In the genomic region with DNA sequence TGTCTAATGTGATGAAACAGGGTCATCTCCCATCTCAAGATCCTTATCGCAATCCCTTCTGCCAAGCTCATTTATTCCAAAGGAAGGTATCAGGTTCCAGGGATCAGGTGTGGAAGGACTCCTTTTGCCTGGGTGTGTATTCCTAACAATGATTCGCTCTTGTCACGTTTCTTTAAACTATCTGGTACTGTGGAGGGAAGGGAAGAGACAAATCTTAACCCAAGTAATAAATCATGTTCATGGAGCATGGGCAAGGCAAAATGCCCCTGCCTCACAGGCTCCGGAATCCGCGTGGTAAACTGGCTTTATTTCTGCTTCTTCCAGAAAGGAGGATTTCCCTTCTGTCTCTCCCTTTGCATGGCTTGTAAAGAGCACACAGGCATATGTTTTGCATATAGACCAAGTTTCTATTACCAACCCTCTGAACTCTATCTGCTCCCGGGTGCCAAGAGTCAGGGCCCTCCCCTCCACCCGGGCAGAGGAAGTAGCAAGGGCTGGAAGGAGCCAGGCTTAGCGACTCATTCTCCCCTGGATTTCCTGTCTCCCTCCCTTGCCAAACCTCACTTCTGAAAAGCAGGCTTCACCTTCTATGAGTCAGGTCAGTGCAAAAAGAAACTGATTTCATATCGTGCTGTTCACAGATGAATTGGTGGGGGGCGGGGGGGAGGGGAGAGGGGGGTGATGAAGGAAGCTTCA, we compare ENCODE assay signal across 9 mouse cellular contexts. TPM values are rescaled to one million over a fixed set of nuclear protein-coding genes. Genes with fewer than 3 reads are reported as not detected.
DNase-seq lines count a peak whose midpoint lies in the region; ATAC-seq and TF ChIP-seq lines count a peak whose summit lies in the region.
"Had no signal": no experiment of that assay in that cellular context is flagged by ENCODE, and none has a peak within 500 bp of the region (broad histone marks: within the 10 kb centered on the region; RNA-seq: fewer than 3 reads in every experiment).

No protein-coding gene starts in this region.

- peak; percentile 73 for ATAC-seq in lung, embryonic 16.5 days (ENCODE audit: low read depth)
- ATAC-seq in forebrain, postnatal 0 days = peak; percentile 54
- ATAC-seq in kidney, embryonic 14.5 days (ENCODE audit: low FRiP score, low TSS enrichment) = peak; percentile 88
- ATAC-seq in neural tube, embryonic 13.5 days (ENCODE audit: low read depth) = no peak

- 36% methylated on average over 11 of the region's 11 CpGs for WGBS in lung, embryonic 16.5 days
- WGBS in forebrain, postnatal 0 days = 62% methylated on average over 11 of the region's 11 CpGs
- 30% methylated on average over 11 of the region's 11 CpGs for WGBS in kidney, embryonic 14.5 days
- WGBS in neural tube, embryonic 13.5 days = 74% methylated on average over 11 of the region's 11 CpGs

- no peaks in the 10 kb centered on the region for H3K9me3 ChIP-seq in lung, embryonic 16.5 days (ENCODE audit: control insufficient read depth, low read length)
- no peaks in the 10 kb centered on the region for H3K9me3 ChIP-seq in forebrain, postnatal 0 days (ENCODE audit: low read length)
- H3K9me3 ChIP-seq in kidney, embryonic 14.5 days (ENCODE audit: control insufficient read depth, low read length) = no peaks in the 10 kb centered on the region
- no peaks in the 10 kb centered on the region for H3K9me3 ChIP-seq in neural tube, embryonic 13.5 days
- H3K9me3 ChIP-seq: liver, embryonic 15.5 days had no signal

- no peaks in the 10 kb centered on the region for H3K27me3 ChIP-seq in lung, embryonic 16.5 days (ENCODE audit: control insufficient read depth, insufficient read depth, low read depth, low read length)
- H3K27me3 ChIP-seq in forebrain, postnatal 0 days (ENCODE audit: insufficient read depth, low read length) = no peaks in the 10 kb centered on the region
- H3K27me3 ChIP-seq in kidney, embryonic 14.5 days (ENCODE audit: control insufficient read depth, insufficient read depth, low read length) = no peaks in the 10 kb centered on the region
- no peaks in the 10 kb centered on the region for H3K27me3 ChIP-seq in neural tube, embryonic 13.5 days
- H3K27me3 ChIP-seq: liver, embryonic 15.5 days had no signal

- H3K4me1 ChIP-seq in lung, embryonic 16.5 days (replicated peaks; ENCODE audit: control insufficient read depth, insufficient read depth, low read length) = peaks cover 10% of the 10 kb centered on the region
- no peaks in the 10 kb centered on the region for H3K4me1 ChIP-seq in forebrain, postnatal 0 days (ENCODE audit: insufficient read depth)
- H3K4me1 ChIP-seq in kidney, embryonic 14.5 days (ENCODE audit: control insufficient read depth, insufficient read depth, low read length) = no peaks in the 10 kb centered on the region
- H3K4me1 ChIP-seq in neural tube, embryonic 13.5 days (replicated peaks) = peaks cover 14% of the 10 kb centered on the region; the same call in 1 of the 2 replicates
- H3K4me1 ChIP-seq: liver, embryonic 15.5 days had no signal

- DNase-seq in lung, adult 18-20 months = no peak
- no peak for DNase-seq in forebrain, postnatal 0 days
- DNase-seq in right cerebral cortex, postnatal 25 days = no peak
- no peak for DNase-seq in gastrocnemius, adult 18-20 months (ENCODE audit: low spot score)
- no peak for DNase-seq in spleen, postnatal 36 days (ENCODE audit: low spot score in 2 of 2)

- H3K27ac ChIP-seq in lung, embryonic 16.5 days (ENCODE audit: low read length) = no peak overlapping the region
- no peak overlapping the region for H3K27ac ChIP-seq in forebrain, postnatal 0 days (ENCODE audit: low read depth, low read length)
- H3K27ac ChIP-seq in kidney, embryonic 14.5 days (ENCODE audit: low read depth, low read length) = no peak overlapping the region
- H3K27ac ChIP-seq in neural tube, embryonic 13.5 days (replicated peaks) = no peak overlapping the region
- H3K27ac ChIP-seq: liver, embryonic 15.5 days had no signal

- TF ChIP-seq CTCF in forebrain, postnatal 0 days (IDR thresholded peaks at IDR 0.05; ENCODE audit: low read depth) = no peak

- no peaks in the 10 kb centered on the region for H3K36me3 ChIP-seq in lung, embryonic 16.5 days (ENCODE audit: control insufficient read depth, insufficient read depth, low read length)
- no peaks in the 10 kb centered on the region for H3K36me3 ChIP-seq in forebrain, postnatal 0 days (ENCODE audit: insufficient read depth)
- no peaks in the 10 kb centered on the region for H3K36me3 ChIP-seq in kidney, embryonic 14.5 days (ENCODE audit: control insufficient read depth, insufficient read depth, low read length)
- no peaks in the 10 kb centered on the region for H3K36me3 ChIP-seq in neural tube, embryonic 13.5 days
- H3K36me3 ChIP-seq: liver, embryonic 15.5 days had no signal

- H3K9ac ChIP-seq in lung, embryonic 16.5 days (ENCODE audit: low read length) = peak overlapping the region; percentile 43
- H3K9ac ChIP-seq in forebrain, postnatal 0 days = no peak overlapping the region
- H3K9ac ChIP-seq in kidney, embryonic 14.5 days (ENCODE audit: low read depth, low read length) = no peak overlapping the region
- no peak overlapping the region for H3K9ac ChIP-seq in neural tube, embryonic 13.5 days
- H3K9ac ChIP-seq: liver, embryonic 15.5 days had no signal

- peak overlapping the region; percentile 21 for H3K4me3 ChIP-seq in lung, embryonic 16.5 days (ENCODE audit: low read length)
- no peak overlapping the region for H3K4me3 ChIP-seq in forebrain, postnatal 0 days (ENCODE audit: low read depth, low read length)
- no peak overlapping the region for H3K4me3 ChIP-seq in kidney, embryonic 14.5 days (ENCODE audit: low read length)
- no peak overlapping the region for H3K4me3 ChIP-seq in neural tube, embryonic 13.5 days
- H3K4me3 ChIP-seq: liver, embryonic 15.5 days had no signal

- H3K4me2 ChIP-seq in lung, embryonic 16.5 days (ENCODE audit: low read depth, low read length) = peak overlapping the region; percentile 49
- H3K4me2 ChIP-seq in forebrain, postnatal 0 days (ENCODE audit: low read depth) = no peak overlapping the region
- peak overlapping the region; percentile 8; the same call in 1 of the 2 replicates for H3K4me2 ChIP-seq in kidney, embryonic 14.5 days (replicated peaks; ENCODE audit: low read depth, low read length)
- H3K4me2 ChIP-seq in neural tube, embryonic 13.5 days = peak overlapping the region; percentile 28; the same call in 1 of the 2 replicates
- H3K4me2 ChIP-seq: liver, embryonic 15.5 days had no signal

RNA-seq across cellular contexts. Expression of a gene that starts 26.6 kb away (rescaled TPM):
- 0.26 TPM in 1 of 2 replicates, not detected in the other for polyA plus RNA-seq in lung, embryonic 16.5 days (2015; fragmentation: Nextera tagmentation; extraction: Ambion mirVana)
- total RNA-seq in forebrain, postnatal 0 days (2014; rRNA removed) = 0.24 TPM in 1 of 2 replicates, not detected in the other
- 0.13 and 0.17 TPM in 2 replicates for polyA plus RNA-seq in forebrain, postnatal 0 days (2015; fragmentation: Nextera tagmentation; extraction: Ambion mirVana)
- polyA plus RNA-seq in kidney, embryonic 14.5 days (2014; fragmentation: Nextera tagmentation; extraction: Ambion mirVana) = not detected in 2 replicates
- polyA plus RNA-seq in neural tube, embryonic 13.5 days (2015; fragmentation: Nextera tagmentation; extraction: Ambion mirVana) = not detected in 2 replicates
- not detected for total RNA-seq in gastrocnemius, adult 18-20 months (2021)
